In the genomic region with DNA sequence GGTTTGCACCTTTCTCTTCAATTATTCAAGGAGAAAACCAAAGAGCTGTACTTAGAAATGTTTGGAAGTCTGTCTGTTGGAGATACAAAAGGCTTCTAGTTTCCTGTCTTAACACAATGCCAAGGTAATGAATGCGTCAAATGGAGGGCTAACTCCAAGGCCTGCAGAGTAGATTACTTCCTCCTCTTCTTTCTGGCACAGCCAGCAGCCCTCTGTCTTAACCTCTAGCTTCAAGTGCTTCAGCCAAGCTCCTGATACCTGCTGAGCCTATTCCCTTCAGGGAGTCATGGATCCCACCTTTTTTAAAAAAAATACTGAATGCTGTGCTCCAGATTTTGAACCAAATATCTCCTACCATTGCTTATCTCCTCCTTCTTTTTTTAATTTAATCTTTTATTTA, we compare ENCODE assay signal across 33 mouse cellular contexts.
"Had no signal": no experiment of that assay in that cellular context is flagged by ENCODE, and none has a peak within 500 bp of the region (broad histone marks: within the 10 kb centered on the region; RNA-seq: fewer than 3 reads in every experiment).

No protein-coding gene starts in this region.

- H3K27ac ChIP-seq: heart, adult 2 months; heart, embryonic 10.5 days; heart, embryonic 13.5 days; heart, embryonic 15.5 days; hindbrain, embryonic 10.5 days; hindbrain, embryonic 12.5 days; hindbrain, embryonic 13.5 days; hindbrain, embryonic 14.5 days; hindbrain, embryonic 15.5 days; hindbrain, postnatal 0 days; kidney, embryonic 15.5 days; kidney, postnatal 0 days; layer of hippocampus, adult 2 months had no signal

- H3K4me3 ChIP-seq: heart, adult 2 months; heart, embryonic 10.5 days; heart, embryonic 12.5 days; heart, embryonic 13.5 days; heart, embryonic 15.5 days; hindbrain, embryonic 10.5 days; hindbrain, embryonic 12.5 days; hindbrain, embryonic 13.5 days; hindbrain, embryonic 15.5 days; kidney, embryonic 15.5 days; layer of hippocampus, adult 2 months had no signal

- H3K36me3 ChIP-seq: heart, embryonic 10.5 days; heart, embryonic 12.5 days; heart, embryonic 13.5 days; heart, embryonic 15.5 days; hindbrain, embryonic 10.5 days; hindbrain, embryonic 12.5 days; hindbrain, embryonic 13.5 days; hindbrain, embryonic 15.5 days; kidney, embryonic 15.5 days had no signal

- ATAC-seq: hindbrain, embryonic 16.5 days; hindbrain, postnatal 0 days; inflammation-experienced regulatory T-cells, adult 6 months had no signal

- H3K4me2 ChIP-seq: heart, embryonic 11.5 days; heart, embryonic 12.5 days; heart, embryonic 13.5 days; heart, embryonic 15.5 days; hindbrain, embryonic 12.5 days; hindbrain, embryonic 13.5 days; hindbrain, embryonic 14.5 days; hindbrain, embryonic 15.5 days; kidney, embryonic 15.5 days had no signal

- H3K4me1 ChIP-seq: heart, embryonic 10.5 days; heart, embryonic 12.5 days; heart, embryonic 13.5 days; heart, embryonic 15.5 days; hindbrain, embryonic 10.5 days; hindbrain, embryonic 12.5 days; hindbrain, embryonic 13.5 days; hindbrain, embryonic 15.5 days; kidney, embryonic 15.5 days had no signal

- H3K27me3 ChIP-seq: heart, embryonic 12.5 days; heart, embryonic 13.5 days; heart, embryonic 15.5 days; hindbrain, embryonic 12.5 days; hindbrain, embryonic 13.5 days; hindbrain, embryonic 15.5 days; kidney, embryonic 15.5 days had no signal

- DNase-seq: heart, adult 2 months; heart, postnatal 10 days; heart, postnatal 14 days; heart, postnatal 36 days; heart, postnatal 4 days; kidney, adult 11 months; kidney, adult 18-20 months; kidney, adult 2 months; kidney, adult 8-10 months; kidney, adult 9 months; kidney, postnatal 10 days; kidney, postnatal 14 days; kidney, postnatal 25 days; kidney, postnatal 36 days; kidney, postnatal 4 days; layer of hippocampus, adult 9-11 months; layer of hippocampus, postnatal 36 days had no signal

- H3K9me3 ChIP-seq: heart, embryonic 10.5 days; heart, embryonic 12.5 days; heart, embryonic 13.5 days; heart, embryonic 15.5 days; hindbrain, embryonic 10.5 days; hindbrain, embryonic 12.5 days; hindbrain, embryonic 13.5 days; hindbrain, embryonic 15.5 days; kidney, embryonic 15.5 days had no signal

- H3K9ac ChIP-seq: heart, embryonic 12.5 days; heart, embryonic 13.5 days; heart, embryonic 15.5 days; hindbrain, embryonic 12.5 days; hindbrain, embryonic 13.5 days; hindbrain, embryonic 14.5 days; hindbrain, embryonic 15.5 days; kidney, embryonic 15.5 days had no signal
